Mouse (Mus musculus) natural killer cell, adult 2 months (primary cell): ENCODE results near the gene Amt.

Experiments used
- DNase-seq, 2 experiments: peaks; one replicate each; pipeline ENCODE4 v3.0.0; 2022; ENCODE audit warnings: low spot score in 2 of 2

The Amt gene

DNA sequence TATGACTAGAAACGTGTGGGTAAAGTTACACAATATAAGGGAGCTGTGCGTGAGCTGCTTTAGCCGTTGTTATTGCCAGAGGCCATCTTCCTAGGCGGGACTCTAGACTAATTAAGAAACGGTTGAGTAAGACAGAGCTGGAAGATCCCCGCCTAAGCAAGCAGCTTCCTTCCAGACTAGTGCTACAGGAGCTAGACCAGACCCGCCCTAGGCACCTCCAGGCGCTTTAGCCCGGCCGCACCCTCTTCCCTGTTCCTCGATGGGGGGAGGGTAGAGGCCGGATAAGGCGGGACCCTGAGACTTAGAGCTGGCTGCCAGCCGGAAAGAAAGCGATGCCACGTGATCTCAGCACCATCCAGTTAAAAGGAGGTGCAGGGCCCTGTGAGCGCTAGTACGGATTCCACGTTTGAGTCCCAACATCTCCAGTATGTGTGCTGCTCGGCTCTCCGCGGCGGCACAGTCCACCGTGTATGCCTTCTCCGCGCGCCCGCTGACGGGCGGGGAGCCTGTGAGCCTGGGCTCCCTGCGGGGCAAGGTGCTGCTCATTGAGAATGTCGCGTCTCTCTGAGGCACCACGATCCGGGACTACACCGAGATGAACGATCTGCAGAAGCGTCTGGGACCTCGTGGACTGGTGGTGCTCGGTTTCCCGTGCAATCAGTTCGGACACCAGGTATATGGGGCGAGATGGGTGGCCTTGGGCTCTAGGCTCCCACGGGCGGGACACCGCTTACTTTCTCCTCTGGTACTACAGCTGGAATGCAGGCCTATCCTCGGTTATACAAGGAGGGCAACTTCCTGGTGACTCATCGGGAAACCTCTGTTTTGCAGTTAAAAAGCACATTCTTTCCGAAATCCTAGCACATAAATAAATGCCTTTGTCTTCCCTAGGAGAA is 42.5 kb downstream of the Amt start, which contains the start of gene Gpx1:
Gene Gpx1 (plus strand): TSS at position 18 of the 896 bp plus-strand sequence.
- DNase-seq, result peak; percentile 85 to 88

DNA sequence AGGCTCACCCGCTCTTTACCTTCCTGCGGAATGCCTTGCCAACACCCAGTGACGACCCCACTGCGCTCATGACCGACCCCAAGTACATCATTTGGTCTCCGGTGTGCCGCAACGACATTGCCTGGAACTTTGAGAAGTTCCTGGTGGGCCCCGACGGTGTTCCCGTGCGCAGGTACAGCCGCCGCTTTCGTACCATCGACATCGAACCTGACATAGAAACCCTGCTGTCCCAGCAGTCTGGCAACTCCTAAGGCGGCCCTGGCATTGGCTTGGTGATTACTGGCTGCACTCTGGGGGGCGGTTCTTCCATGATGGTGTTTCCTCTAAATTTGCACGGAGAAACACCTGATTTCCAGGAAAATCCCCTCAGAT is 43.2 kb downstream of the Amt start:
- DNase-seq, result peak in 1 of 2 experiments; percentile 3

DNA sequence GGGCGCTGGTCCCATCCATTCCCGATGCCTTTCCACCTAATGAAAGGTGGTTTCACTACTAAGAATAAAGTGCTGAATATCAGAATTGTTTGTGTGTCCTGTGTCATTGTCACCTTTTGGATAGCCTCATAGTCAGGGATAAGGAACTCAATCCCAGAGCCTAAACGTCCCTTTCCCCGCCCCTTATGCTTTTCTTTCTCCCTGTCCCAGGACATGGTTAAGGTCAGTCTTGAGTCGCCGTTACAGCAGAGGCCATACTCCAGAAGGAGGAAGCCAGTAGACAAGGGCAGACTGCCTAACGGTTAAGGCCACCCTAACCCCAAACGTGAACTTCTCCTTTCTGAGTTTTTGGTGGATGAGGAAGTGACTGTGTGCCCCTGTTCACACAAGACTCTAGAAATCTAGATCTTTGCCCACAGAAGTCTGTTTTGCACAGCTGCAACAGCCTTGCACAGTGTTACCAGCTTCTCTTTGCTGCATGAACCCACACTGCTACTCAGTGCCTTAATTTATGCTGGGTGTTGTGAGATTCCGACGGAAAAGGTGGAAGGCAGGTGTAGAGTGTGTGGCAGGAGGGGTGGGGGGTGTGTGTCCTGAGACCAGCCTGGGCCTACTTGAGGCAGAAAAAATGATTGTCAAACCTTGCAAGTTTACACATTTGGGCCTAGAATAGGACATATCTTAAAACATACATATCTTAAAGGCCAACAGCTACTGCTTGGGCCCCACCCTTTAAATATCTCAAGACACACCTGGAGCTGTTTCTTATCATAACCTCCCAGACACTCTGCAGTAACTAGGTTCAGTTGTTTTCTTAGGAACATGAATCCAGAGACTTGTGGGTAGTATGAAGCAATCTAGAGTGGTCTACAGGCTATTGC is 43.8 kb downstream of the Amt start:
- peak; percentile 22 to 62 for DNase-seq

DNA sequence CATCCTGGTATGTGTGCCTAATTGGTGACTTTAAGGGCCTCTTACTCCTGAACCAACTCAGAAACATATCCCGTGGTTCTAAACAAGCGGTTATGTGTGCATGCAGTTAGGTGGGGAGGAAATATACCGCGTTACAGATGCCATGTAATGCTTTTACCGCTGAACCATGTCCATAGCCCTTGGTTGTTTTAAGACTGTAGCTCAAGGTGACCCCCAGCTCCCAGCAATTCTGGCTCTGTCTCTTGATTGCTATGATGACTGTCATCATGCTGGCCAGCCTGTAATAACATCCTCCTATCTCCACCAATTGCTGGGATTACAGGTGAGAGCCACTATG is 44.5 kb downstream of the Amt start:
- DNase-seq, result no peak

DNA sequence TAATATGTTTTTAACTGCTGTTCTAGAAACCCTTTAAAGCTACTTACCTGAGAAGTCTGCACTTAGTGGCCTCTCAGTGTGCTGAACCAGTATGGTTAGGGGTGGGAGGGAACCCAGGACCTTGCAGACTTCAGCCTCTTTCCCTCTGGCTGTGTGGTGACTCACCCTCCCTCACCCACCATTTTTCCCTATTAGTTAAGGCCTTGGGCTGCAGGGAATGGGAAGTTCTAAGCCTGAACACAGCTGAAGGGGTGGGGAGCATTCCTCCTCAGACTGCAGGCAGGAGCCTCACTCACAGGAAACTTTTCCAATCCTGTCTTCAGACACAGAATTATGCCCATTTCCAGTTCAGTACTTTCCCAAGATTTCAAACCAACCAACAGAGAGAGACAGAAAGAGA is 45.1 kb downstream of the Amt start:
- no peak for DNase-seq

DNA sequence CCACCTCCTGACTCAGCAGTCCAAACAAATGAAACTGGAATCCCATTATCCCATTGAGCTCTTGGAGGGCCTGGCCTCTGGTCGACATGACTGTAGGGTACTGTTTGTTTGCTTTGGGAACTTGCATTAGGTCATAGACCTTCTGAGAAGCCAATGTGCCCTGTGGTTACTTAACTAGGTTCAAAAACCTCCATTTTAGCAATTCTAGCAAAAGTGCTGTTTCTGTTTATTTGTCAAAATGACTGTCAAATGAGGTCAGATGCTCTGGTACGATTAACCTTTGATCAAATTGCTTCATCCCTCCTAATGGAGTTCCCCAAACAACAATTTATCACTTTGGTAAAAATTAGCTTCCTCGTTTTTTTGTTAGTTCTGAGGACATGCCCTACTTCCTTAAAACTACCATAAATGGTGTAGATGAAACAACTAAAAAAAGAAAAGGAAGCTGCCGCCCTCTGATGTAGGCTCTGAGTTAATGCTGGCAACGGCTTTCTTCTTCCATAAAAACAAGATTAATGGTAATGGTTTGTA is 45.7 kb downstream of the Amt start:
- peak in 1 of 2 experiments; percentile 37 for DNase-seq

DNA sequence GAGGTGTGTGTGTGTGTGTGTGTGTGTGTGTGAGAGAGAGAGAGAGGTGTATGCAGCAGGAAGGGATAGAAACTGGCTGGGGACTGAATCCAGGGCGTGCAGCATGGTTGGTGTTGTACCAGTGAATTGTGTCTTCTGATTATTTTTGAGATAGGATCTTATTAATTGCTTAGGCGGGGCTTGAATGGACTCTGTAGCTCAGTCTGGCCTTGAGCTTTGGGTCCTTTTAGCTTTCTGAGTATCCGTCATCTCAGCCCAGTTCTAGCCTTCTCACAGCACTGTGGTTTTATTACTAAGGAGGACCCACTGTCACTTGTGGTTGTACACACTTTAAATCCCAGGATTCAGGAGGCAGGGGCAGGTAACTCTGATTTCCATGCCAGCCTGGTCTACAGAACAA is 46.7 kb downstream of the Amt start:
- DNase-seq, result no peak

DNA sequence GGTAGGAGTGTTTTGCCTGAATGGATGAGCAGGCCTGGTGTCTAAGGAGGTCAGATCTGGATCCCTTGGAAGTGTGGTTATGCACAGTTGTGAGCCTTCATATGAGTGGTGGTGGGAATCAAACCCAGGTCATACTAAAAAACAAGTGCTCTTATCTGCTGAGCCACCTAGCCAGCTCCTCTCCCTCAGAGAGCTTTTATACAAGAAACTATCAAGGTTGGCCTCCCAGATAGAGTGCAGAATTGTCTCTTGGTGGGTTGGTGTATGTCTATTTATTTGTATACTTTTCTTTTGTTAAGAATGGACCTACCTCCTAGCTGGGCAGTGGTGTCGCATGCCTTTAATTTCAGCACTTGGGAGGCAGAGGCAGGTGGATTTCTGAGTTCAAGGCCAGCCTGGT is 47.2 kb downstream of the Amt start:
- no peak for DNase-seq

DNA sequence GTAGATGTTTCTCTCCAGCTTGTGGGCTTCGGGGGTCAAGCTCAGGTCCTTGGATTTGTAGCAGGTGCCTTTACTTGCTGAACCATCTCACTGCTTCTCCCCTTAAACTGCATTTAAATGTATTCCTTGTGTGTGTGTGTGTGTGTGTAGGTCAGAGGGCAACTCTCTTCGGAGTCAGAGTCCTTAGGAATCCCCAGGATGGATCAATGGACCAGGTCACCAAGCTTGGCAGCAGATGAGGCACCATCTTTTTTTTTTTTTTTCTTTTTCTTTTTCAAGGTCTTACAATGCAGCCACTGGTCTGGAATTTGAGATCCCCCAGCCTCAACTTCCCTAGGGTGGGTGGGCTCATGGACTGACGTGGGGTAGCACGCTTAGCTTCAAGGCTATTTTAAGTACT is 47.8 kb downstream of the Amt start:
- no peak for DNase-seq

DNA sequence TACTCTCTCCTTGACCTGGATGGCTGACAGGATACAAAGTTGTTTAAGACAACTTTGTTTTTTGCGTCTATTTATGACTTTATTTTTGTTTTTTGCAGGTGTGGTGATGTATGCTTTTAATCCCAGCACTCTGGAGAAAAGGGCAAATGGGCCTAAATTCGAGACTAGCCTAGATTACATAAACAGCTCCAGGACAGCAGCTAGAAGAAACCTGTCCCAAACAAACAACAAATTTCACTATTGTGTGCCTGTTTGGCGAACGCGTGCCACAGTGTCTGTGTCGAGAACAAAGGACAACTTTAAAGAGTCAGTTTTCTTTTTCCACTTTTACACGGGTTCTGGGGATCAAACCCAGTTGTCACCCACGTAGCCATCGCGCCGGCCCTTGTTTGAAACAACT is 50.4 kb downstream of the Amt start:
- no peak for DNase-seq

DNA sequence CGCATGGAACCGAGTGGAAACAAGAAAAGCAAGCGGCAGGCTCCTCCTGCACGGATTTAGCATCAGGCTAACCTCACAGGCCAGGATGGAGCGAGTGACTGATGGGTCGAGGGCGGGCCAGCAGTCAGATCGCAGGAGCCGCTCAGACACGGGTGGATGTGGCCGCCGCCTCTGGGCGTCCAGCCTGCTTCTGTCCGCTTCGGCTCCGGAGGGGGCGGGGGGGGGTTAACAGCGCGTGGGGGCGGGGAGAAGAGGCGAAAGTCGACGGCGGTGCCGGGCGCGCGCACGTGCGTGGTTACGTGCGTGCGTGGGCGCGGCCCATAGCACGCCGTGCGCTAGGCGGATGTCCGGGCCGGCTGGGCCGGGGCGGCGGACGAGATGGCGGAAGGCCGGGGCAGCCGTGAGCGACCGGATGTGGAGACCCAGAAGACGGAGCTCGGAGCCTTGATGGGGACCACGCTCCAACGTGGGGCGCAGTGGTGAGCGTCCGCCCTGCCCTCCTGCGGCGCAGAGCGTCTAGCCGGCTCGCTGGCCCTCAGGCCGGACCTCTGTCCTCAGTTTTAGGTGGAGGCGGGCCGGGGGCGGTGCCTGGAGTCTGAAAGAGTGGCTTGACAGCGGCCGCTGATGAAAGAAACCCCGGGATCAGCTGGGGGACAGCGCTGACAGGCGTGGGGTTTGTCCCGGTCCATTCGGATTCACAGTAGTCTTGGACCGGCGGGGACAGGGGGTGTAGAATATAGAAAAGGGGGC is 51.1 kb downstream of the Amt start, which contains the start of gene Usp4:
Gene Usp4 (plus strand): TSS at position 314 of the 750 bp plus-strand sequence.
- DNase-seq, result peak; percentile 86

DNA sequence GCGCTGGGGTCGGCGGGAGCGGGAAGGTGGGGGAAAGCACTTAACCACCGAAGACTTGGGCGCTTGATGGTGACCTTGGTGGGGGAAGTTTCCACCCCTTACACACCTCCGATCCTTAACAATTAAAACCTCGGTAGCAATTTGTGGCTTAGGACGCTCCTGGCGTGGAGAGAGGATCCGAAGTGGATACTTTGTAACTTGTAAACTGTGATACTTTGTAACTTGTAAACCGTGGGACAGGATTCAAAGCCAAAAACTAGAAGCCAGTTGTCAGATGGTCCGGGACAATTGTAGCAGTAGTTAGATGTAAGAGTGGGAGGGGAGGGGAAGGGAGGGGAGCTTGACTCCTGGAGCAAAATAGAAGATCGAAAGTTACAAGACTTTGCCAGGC is 51.6 kb downstream of the Amt start:
- no peak for DNase-seq

DNA sequence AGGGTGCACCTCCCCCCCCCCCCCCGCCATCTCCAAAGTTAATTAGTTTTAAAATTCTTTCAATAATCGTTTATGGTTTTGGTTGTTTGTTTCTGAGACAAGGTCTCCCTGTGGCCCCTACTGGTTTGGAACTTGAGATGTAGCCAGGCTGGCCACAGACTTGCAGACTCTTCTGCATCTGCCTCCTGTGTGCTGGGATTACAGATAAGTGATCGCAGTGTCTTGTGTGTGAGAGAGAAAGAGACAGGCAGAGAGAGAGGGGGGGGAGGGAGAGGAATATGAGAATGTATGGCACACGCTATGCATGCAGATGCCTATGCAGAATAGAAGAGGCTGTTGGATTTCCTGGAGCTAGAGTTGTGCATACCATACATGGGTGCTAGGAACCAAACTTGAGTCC is 53.1 kb downstream of the Amt start:
- DNase-seq, result no peak
